Mouse (Mus musculus): Measurements from ENCODE around the gene Ints11. TPM values are rescaled to one million over a fixed set of nuclear protein-coding genes. Genes with fewer than 3 reads are reported as not detected.

Ints11 gene
- polyA plus RNA-seq, 1 experiment from 2014 or later = 83.6 TPM

DNA sequence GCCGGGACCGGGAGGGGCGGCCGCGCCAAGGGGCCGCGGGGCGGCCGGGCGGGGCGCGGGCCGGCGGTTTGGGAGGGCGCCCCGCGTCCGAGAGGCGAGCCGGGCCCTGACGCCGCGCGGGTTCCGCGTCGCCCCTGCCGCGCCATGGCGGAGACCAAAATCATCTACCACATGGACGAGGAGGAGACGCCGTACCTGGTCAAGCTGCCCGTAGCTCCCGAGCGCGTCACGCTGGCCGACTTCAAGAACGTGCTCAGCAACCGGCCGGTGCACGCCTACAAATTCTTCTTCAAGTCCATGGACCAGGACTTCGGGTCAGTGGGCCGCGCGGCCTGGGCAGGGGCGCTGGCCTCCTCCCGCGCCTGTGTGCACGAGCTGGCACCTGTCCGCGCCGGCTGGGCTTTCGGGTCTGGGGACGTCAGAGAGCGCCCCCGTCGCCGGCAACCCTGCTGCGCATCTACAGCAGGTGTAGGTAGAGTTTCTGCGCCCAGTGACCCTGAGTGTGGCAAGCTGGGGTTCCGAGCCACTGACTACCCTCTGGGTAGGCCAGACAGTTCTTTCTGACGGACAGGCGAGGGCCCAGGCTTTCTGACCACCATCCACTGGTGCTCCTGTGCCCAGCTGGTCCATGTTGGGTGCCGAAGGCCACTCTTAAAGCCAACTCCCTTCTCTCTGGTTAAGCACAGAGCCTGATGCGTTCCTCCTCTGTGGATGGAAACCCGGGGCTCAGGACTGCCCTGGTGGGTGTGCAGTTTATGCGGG, 21.6 kb upstream of the Ints11 start:
- Histone ChIP-seq H3K4me3 (ENCODE audit: low read depth, low read length) (peak overlapping the region; percentile 87), H3K9ac (peak overlapping the region; percentile 83), H3K27ac (ENCODE audit: low read depth) (peak overlapping the region; percentile 51; the same call in 1 of the 2 replicates), H3K36me3 (ENCODE audit: insufficient read depth) (peaks cover 20% of the 10 kb centered on the region; the same call in 1 of the 2 replicates), H3K9me3 (ENCODE audit: low read depth, low read length) (no peaks in the 10 kb centered on the region), H3K4me1 (ENCODE audit: insufficient read depth) (peaks cover 8% of the 10 kb centered on the region; the same call in 1 of the 2 replicates), H3K4me2 (peak overlapping the region; percentile 96), H3K27me3 (ENCODE audit: insufficient read depth, low read length) (no peaks in the 10 kb centered on the region)
- no peak for TF ChIP-seq CTCF (IDR thresholded peaks at IDR 0.05; ENCODE audit: low read depth)
- 2% methylated on average over 69 of the region's 69 CpGs for WGBS
- ATAC-seq (ENCODE audit: insufficient read depth) = peak; percentile 52
- DNase-seq = peak; percentile 48

- 62% methylated on average over 7 of the region's 7 CpGs for WGBS
- ATAC-seq (ENCODE audit: insufficient read depth) (no peak), DNase-seq (no peak)
- H3K4me3 ChIP-seq (ENCODE audit: low read depth, low read length) = peak overlapping the region; percentile 87
- peak overlapping the region; percentile 83 for H3K9ac ChIP-seq
- no peak for TF ChIP-seq CTCF (IDR thresholded peaks at IDR 0.05; ENCODE audit: low read depth)
- peaks cover 8% of the 10 kb centered on the region; the same call in 1 of the 2 replicates for H3K4me1 ChIP-seq (ENCODE audit: insufficient read depth)
- peaks cover 15% of the 10 kb centered on the region; the same call in 1 of the 2 replicates for H3K36me3 ChIP-seq (ENCODE audit: insufficient read depth)
- no peaks in the 10 kb centered on the region for H3K9me3 ChIP-seq (ENCODE audit: low read depth, low read length)
- H3K4me2 ChIP-seq = peak overlapping the region; percentile 96
- H3K27ac ChIP-seq (ENCODE audit: low read depth) = no peak overlapping the region
- no peaks in the 10 kb centered on the region for H3K27me3 ChIP-seq (ENCODE audit: insufficient read depth, low read length)
Observed at GRCm38 (mm10) chr4:155848434-155849095, 20.8 kb upstream of the Ints11 start.

GRCm38 (mm10) chr4:155849391-155849790, 20.0 kb upstream of the Ints11 start:
- Histone ChIP-seq H3K27me3 (ENCODE audit: insufficient read depth, low read length) (no peaks in the 10 kb centered on the region), H3K9ac (peak overlapping the region; percentile 6; the same call in 1 of the 2 replicates), H3K4me3 (ENCODE audit: low read depth, low read length) (no peak overlapping the region), H3K4me2 (peak overlapping the region; percentile 96), H3K27ac (ENCODE audit: low read depth) (no peak overlapping the region), H3K36me3 (ENCODE audit: insufficient read depth) (peaks cover 15% of the 10 kb centered on the region; the same call in 1 of the 2 replicates), H3K4me1 (ENCODE audit: insufficient read depth) (peaks cover 8% of the 10 kb centered on the region; the same call in 1 of the 2 replicates), H3K9me3 (ENCODE audit: low read depth, low read length) (no peaks in the 10 kb centered on the region)
- no peak for DNase-seq
- no peak for TF ChIP-seq CTCF (IDR thresholded peaks at IDR 0.05; ENCODE audit: low read depth)
- ATAC-seq (ENCODE audit: insufficient read depth) = no peak
- WGBS = 91% methylated on average over 2 of the region's 2 CpGs

DNA sequence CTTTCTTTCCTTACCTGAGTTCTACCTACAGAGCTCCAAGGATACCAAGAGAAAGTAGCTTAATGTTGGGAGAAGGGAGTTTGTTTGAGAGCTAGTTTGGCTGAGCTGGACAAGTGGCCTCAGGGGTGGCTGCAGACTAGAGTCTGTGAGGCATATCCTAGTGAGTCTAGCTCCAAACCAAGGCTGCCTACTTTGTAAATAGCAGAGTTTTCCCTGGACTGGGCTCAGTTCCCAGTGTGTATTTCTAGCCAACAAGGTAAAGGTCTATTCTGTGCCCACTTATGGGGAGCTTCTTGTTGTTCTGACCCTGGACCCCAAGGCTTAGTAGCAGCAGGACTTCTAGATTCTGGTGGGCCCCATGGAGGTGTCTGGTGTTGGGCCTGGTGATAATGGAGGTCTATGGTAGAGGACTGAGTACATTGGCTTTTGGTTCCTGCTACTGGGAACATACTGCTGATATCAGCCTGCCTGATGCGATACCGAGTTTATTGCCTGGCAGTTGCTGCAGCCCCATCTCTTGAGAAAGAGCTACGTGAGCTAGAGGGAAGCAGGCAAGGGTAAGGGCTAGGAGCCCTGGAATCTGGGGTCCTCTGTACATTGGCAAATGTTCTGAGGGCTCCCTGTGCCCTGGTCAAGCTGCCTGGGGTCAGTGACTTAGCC, 19.4 kb upstream of the Ints11 start:
- Histone ChIP-seq H3K4me2 (no peak overlapping the region), H3K4me3 (ENCODE audit: low read depth, low read length) (no peak overlapping the region), H3K4me1 (ENCODE audit: insufficient read depth) (peaks cover 8% of the 10 kb centered on the region; the same call in 1 of the 2 replicates), H3K9ac (peak overlapping the region; percentile 6; the same call in 1 of the 2 replicates), H3K27me3 (ENCODE audit: insufficient read depth, low read length) (no peaks in the 10 kb centered on the region), H3K36me3 (ENCODE audit: insufficient read depth) (peaks cover 21% of the 10 kb centered on the region; the same call in 1 of the 2 replicates), H3K27ac (ENCODE audit: low read depth) (no peak overlapping the region), H3K9me3 (ENCODE audit: low read depth, low read length) (no peaks in the 10 kb centered on the region)
- DNase-seq (no peak), ATAC-seq (ENCODE audit: insufficient read depth) (no peak)
- 93% methylated on average over 3 of the region's 3 CpGs for WGBS
- TF ChIP-seq CTCF (IDR thresholded peaks at IDR 0.05; ENCODE audit: low read depth) = no peak

DNA sequence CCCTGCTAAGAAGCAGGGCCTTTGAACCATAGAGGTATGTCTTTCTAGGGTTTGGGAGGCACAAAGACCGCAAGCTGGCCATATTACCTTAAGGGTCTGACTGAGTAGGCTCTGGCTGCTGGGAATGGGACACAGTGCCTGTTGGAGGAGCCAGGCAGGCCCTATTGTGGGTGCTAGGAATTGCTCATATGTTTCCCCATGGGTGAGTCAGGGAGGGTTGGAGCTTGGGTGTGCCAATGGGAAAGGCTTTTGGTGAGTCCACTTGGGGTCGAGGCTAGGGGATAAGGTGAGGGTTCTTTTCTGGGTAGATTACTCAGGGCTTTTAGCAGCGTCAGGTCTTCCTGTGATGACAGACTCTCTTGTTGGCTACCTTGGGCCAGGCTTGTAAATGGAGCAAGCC, 18.0 kb upstream of the Ints11 start:
- Histone ChIP-seq H3K9ac (no peak overlapping the region), H3K27me3 (ENCODE audit: insufficient read depth, low read length) (no peaks in the 10 kb centered on the region), H3K4me2 (no peak overlapping the region), H3K4me3 (ENCODE audit: low read depth, low read length) (no peak overlapping the region), H3K4me1 (ENCODE audit: insufficient read depth) (peaks cover 8% of the 10 kb centered on the region; the same call in 1 of the 2 replicates), H3K36me3 (ENCODE audit: insufficient read depth) (peaks cover 31% of the 10 kb centered on the region), H3K27ac (ENCODE audit: low read depth) (no peak overlapping the region), H3K9me3 (ENCODE audit: low read depth, low read length) (no peaks in the 10 kb centered on the region)
- no peak for TF ChIP-seq CTCF (IDR thresholded peaks at IDR 0.05; ENCODE audit: low read depth)
- no peak for DNase-seq
- WGBS = 84% methylated on average over 3 of the region's 3 CpGs
- ATAC-seq (ENCODE audit: insufficient read depth) = no peak

DNA sequence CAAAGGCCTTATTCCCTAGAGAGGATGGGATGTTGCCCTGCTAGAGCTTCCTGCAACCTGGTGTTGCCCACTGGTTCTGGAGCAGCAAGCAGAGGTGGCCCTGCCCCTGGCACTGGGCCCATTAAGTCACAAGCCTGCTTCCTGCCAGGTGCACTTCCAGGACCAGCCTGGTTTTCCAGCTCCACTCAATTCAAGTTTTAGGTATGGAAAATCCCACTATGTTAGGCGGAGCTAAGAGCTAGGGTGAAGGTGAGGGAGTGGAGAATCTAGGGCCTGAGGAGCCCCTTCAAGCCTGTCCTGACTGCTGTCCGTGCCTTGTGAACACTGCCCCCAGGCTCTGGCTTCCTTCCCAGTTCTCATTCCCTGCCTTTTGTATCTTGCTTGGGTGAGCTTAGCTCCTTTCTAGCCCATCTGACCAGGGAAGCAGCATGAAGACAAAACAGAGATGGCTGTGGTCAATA, 17.4 kb upstream of the Ints11 start:
- WGBS = 79% methylated on average over 2 of the region's 2 CpGs
- H3K36me3 ChIP-seq (ENCODE audit: insufficient read depth) = peaks cover 38% of the 10 kb centered on the region
- H3K9me3 ChIP-seq (ENCODE audit: low read depth, low read length) = no peaks in the 10 kb centered on the region
- H3K4me2 ChIP-seq = no peak overlapping the region
- H3K27me3 ChIP-seq (ENCODE audit: insufficient read depth, low read length) = no peaks in the 10 kb centered on the region
- H3K9ac ChIP-seq = no peak overlapping the region
- H3K4me1 ChIP-seq (ENCODE audit: insufficient read depth) = peaks cover 8% of the 10 kb centered on the region; the same call in 1 of the 2 replicates
- no peak overlapping the region for H3K27ac ChIP-seq (ENCODE audit: low read depth)
- no peak for TF ChIP-seq CTCF (IDR thresholded peaks at IDR 0.05; ENCODE audit: low read depth)
- DNase-seq (no peak), ATAC-seq (ENCODE audit: insufficient read depth) (no peak)
- H3K4me3 ChIP-seq (ENCODE audit: low read depth, low read length) = no peak overlapping the region
